Comparison of ENCODE assay signal across 7 mouse cellular contexts in the genomic region with DNA sequence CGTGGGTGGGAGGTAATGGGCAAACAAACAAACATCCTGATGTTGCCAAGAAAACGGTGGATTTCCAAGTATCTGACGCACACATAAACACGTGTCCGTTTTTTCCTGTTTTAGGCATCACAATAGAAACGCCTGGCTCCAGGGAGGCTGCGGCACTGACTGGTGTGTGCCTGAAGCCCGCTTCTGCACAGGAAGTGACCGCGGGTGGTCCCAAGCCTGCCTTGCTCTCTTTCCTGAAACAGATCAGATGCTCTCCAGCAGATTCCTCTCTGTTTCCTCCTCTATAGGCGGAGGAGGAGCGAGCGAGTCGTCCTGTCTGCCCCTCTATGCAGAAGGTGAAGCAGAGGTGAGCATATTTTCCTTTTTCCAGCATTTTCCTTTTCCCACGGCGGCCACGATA.
DNase-seq lines count a peak whose midpoint lies in the region; ATAC-seq lines count a peak whose summit lies in the region.

No protein-coding gene starts in this region.

- H3K27ac ChIP-seq in embryonic facial prominence, embryonic 14.5 days (replicated peaks; ENCODE audit: low read depth, low read length), result peak overlapping the region; percentile 39
- H3K27ac ChIP-seq in lung, embryonic 16.5 days (ENCODE audit: low read length), result peak overlapping the region; percentile 34
- no peak overlapping the region for H3K27ac ChIP-seq in forebrain, embryonic 14.5 days (ENCODE audit: low read depth, low read length)

- DNase-seq in adrenal gland, postnatal 36 days, result peak; percentile 46 to 59
- DNase-seq in embryonic facial prominence, embryonic 14.5 days (ENCODE audit: low spot score), result peak; percentile 78
- DNase-seq in kidney, adult 18-20 months, result peak; percentile 54
- DNase-seq in forebrain, embryonic 14.5 days (ENCODE audit: low spot score), result no peak
- DNase-seq in cerebellum, adult 8-10 months, result no peak
- DNase-seq in cerebellum, postnatal 25 days, result no peak

- H3K36me3 ChIP-seq in embryonic facial prominence, embryonic 14.5 days (ENCODE audit: control insufficient read depth, insufficient read depth, low read length), result no peaks in the 10 kb centered on the region
- H3K36me3 ChIP-seq in lung, embryonic 16.5 days (ENCODE audit: control insufficient read depth, insufficient read depth, low read length), result no peaks in the 10 kb centered on the region
- H3K36me3 ChIP-seq in forebrain, embryonic 14.5 days (ENCODE audit: control insufficient read depth, insufficient read depth, low read length), result no peaks in the 10 kb centered on the region

- H3K4me3 ChIP-seq in embryonic facial prominence, embryonic 14.5 days (ENCODE audit: low read depth, low read length), result peak overlapping the region; percentile 13; the same call in 1 of the 2 replicates
- peak overlapping the region; percentile 14 for H3K4me3 ChIP-seq in lung, embryonic 16.5 days (ENCODE audit: low read length)
- H3K4me3 ChIP-seq in forebrain, embryonic 14.5 days (ENCODE audit: low read depth, low read length), result no peak overlapping the region

- H3K9me3 ChIP-seq in embryonic facial prominence, embryonic 14.5 days (ENCODE audit: control insufficient read depth, low read length), result peaks cover 8% of the 10 kb centered on the region; the same call in 1 of the 2 replicates
- no peaks in the 10 kb centered on the region for H3K9me3 ChIP-seq in lung, embryonic 16.5 days (ENCODE audit: control insufficient read depth, low read length)
- no peaks in the 10 kb centered on the region for H3K9me3 ChIP-seq in forebrain, embryonic 14.5 days (replicated peaks; ENCODE audit: control insufficient read depth, low read length)

- ATAC-seq in embryonic facial prominence, embryonic 14.5 days (ENCODE audit: low read depth), result peak; percentile 57; the same call in 1 of the 2 replicates
- peak; percentile 86 for ATAC-seq in lung, embryonic 16.5 days (ENCODE audit: low read depth)
- ATAC-seq in forebrain, embryonic 14.5 days, result no peak

- WGBS in embryonic facial prominence, embryonic 14.5 days, result 33% methylated on average over 17 of the region's 17 CpGs
- WGBS in lung, embryonic 16.5 days, result 45% methylated on average over 17 of the region's 17 CpGs
- 67% methylated on average over 17 of the region's 17 CpGs for WGBS in forebrain, embryonic 14.5 days

- 0 out of 2 replicates have a peak overlapping the region, but pooled peaks have one; percentile 43 for H3K9ac ChIP-seq in embryonic facial prominence, embryonic 14.5 days (ENCODE audit: low read depth, low read length)
- no peak overlapping the region for H3K9ac ChIP-seq in lung, embryonic 16.5 days (ENCODE audit: low read length)
- no peak overlapping the region for H3K9ac ChIP-seq in forebrain, embryonic 14.5 days (ENCODE audit: low read length)

- no peaks in the 10 kb centered on the region for H3K27me3 ChIP-seq in embryonic facial prominence, embryonic 14.5 days (replicated peaks; ENCODE audit: control insufficient read depth, insufficient read depth, low read length)
- no peaks in the 10 kb centered on the region for H3K27me3 ChIP-seq in lung, embryonic 16.5 days (ENCODE audit: control insufficient read depth, insufficient read depth, low read depth, low read length)
- no peaks in the 10 kb centered on the region for H3K27me3 ChIP-seq in forebrain, embryonic 14.5 days (replicated peaks; ENCODE audit: control insufficient read depth, insufficient read depth, low read length)

- peaks cover 11% of the 10 kb centered on the region for H3K4me1 ChIP-seq in embryonic facial prominence, embryonic 14.5 days (ENCODE audit: control insufficient read depth, insufficient read depth, low read length)
- no peaks in the 10 kb centered on the region for H3K4me1 ChIP-seq in lung, embryonic 16.5 days (replicated peaks; ENCODE audit: control insufficient read depth, insufficient read depth, low read length)
- no peaks in the 10 kb centered on the region for H3K4me1 ChIP-seq in forebrain, embryonic 14.5 days (ENCODE audit: control insufficient read depth, insufficient read depth, low read length)

- peak overlapping the region; percentile 46 for H3K4me2 ChIP-seq in embryonic facial prominence, embryonic 14.5 days (ENCODE audit: low read depth, low read length)
- peak overlapping the region; percentile 32 for H3K4me2 ChIP-seq in lung, embryonic 16.5 days (ENCODE audit: low read depth, low read length)
- H3K4me2 ChIP-seq in forebrain, embryonic 14.5 days (ENCODE audit: low read length), result no peak overlapping the region

Comparison
In these comparisons a context has a peak if more than half of its experiments do, and no peak if none do; other contexts are left out.
1. DNase-seq: peak in adrenal gland, postnatal 36 days (2 of 2), embryonic facial prominence, embryonic 14.5 days (single experiment) and kidney, adult 18-20 months (single experiment); none in forebrain, embryonic 14.5 days (single experiment), cerebellum, adult 8-10 months (single experiment) and cerebellum, postnatal 25 days (0 of 2).